Mouse (Mus musculus) forebrain, embryonic 14.5 days (tissue): Measurements from ENCODE around the gene Pithd1. TPM values are rescaled to one million over a fixed set of nuclear protein-coding genes. Genes with fewer than 3 reads are reported as not detected.

ENCODE experiments used
- ATAC-seq: fragments of 200-750 bp; cut with Nextera tagmentation; 2 replicates; pipeline ENCODE4 v1.8.0; 2017; ENCODE audit warnings: mild to moderate bottlenecking, moderate library complexity
- DNase-seq: peaks from one replicate; pipeline ENCODE4 v3.0.0-alpha.2; 2015; ENCODE audit warnings: low spot score
- H3K27ac ChIP-seq: fragments of 300-500 bp; sonication (generic); 2 replicates; pipeline ENCODE4 v1.5.1; 2014; ENCODE audit warnings: low read depth, mild to moderate bottlenecking, control low read depth, low read length, moderate library complexity
- H3K27me3 ChIP-seq: fragments of 300-500 bp; sonication (generic); replicated peaks from 2 replicates; pipeline ENCODE4 v1.6.1; 2014; ENCODE audit warnings: low read length, control low read depth, mixed read lengths; ENCODE audit not compliant: control insufficient read depth, insufficient read depth
- H3K36me3 ChIP-seq: fragments of 300-500 bp; sonication (generic); 2 replicates; pipeline ENCODE4 v1.6.1; 2014; ENCODE audit warnings: low read length, control low read depth; ENCODE audit not compliant: control insufficient read depth, insufficient read depth
- H3K4me1 ChIP-seq: fragments of 300-500 bp; sonication (generic); 2 replicates; pipeline ENCODE4 v1.6.1; 2014; ENCODE audit warnings: antibody characterized with exemption, low read length, control low read depth; ENCODE audit not compliant: control insufficient read depth, insufficient read depth
- H3K4me2 ChIP-seq: fragments of 300-500 bp; sonication (generic); 2 replicates; pipeline ENCODE4 v1.6.1; 2014; ENCODE audit warnings: mild to moderate bottlenecking, control low read depth, low read length
- H3K4me3 ChIP-seq: fragments of 300-500 bp; sonication (generic); 2 replicates; pipeline ENCODE4 v1.5.1; 2014; ENCODE audit warnings: low read depth, low read length, control low read depth
- H3K9ac ChIP-seq: fragments of 300-500 bp; sonication (generic); 2 replicates; pipeline ENCODE4 v1.6.1; 2014; ENCODE audit warnings: mild to moderate bottlenecking, low read length, control low read depth, moderate library complexity
- H3K9me3 ChIP-seq: fragments of 300-500 bp; sonication (generic); replicated peaks from 2 replicates; pipeline ENCODE4 v1.6.1; 2016; ENCODE audit warnings: low read length, control low read depth, mixed read lengths; ENCODE audit not compliant: control insufficient read depth
- WGBS: fragments of 180-500 bp; shearing (Covaris S2); extraction: QIAGEN DNeasy Blood & Tissue Kit; methylation state at CpG from one replicate; pipeline ENCODE4 v1.1.7; 2014; 5-methylcytosine and 5-hydroxymethylcytosine counted together
- polyA plus RNA-seq: library from polyadenylated mRNA; unstranded; fragments of >200 nt; fragmentation: Nextera tagmentation; extraction: Ambion mirVana; gene quantifications from 2 replicates; pipeline ENCODE4 v1.2.1, GENCODE M21; 2014

Pithd1 gene
- 56.1 and 58.0 TPM in 2 replicates for polyA plus RNA-seq

- H3K4me1 ChIP-seq, result peaks cover 9% of the 10 kb centered on the region
- peak; percentile 93 for ATAC-seq
- WGBS, result under 1% methylated on average over 72 of the region's 81 CpGs
- no peaks in the 10 kb centered on the region for H3K27me3 ChIP-seq
- peak within 1 kb of the TSS; percentile 82 for H3K27ac ChIP-seq
- peak within 1 kb of the TSS; percentile 94 for H3K9ac ChIP-seq
- no peaks in the 10 kb centered on the region for H3K9me3 ChIP-seq
- peak within 1 kb of the TSS; percentile 64 for H3K4me2 ChIP-seq
- peak; percentile 95 for DNase-seq
- H3K4me3 ChIP-seq, result peak within 1 kb of the TSS; percentile 94
- peaks cover 28% of the 10 kb centered on the region for H3K36me3 ChIP-seq
Measured at GRCm38 (mm10) chr4:135986943-135987710, at the start of gene Pithd1. TSS of gene Pithd1 (minus strand) at chr4:135987264.

GRCm38 (mm10) chr4:136035078-136035477 is 48.0 kb upstream of the Pithd1 start:
- no peak for ATAC-seq
- Histone ChIP-seq H3K36me3 (no peaks in the 10 kb centered on the region), H3K4me3 (no peak overlapping the region), H3K27me3 (no peaks in the 10 kb centered on the region), H3K4me2 (no peak overlapping the region), H3K27ac (no peak overlapping the region), H3K4me1 (peaks cover 3% of the 10 kb centered on the region; the same call in 1 of the 2 replicates), H3K9ac (no peak overlapping the region), H3K9me3 (no peaks in the 10 kb centered on the region)
- WGBS, result 82% methylated on average over 4 of the region's 4 CpGs
- no peak for DNase-seq

GRCm38 (mm10) chr4:136033231-136033630 is 46.2 kb upstream of the Pithd1 start:
- Histone ChIP-seq H3K9me3 (no peaks in the 10 kb centered on the region), H3K27ac (no peak overlapping the region), H3K27me3 (no peaks in the 10 kb centered on the region), H3K4me2 (no peak overlapping the region), H3K4me1 (peaks cover 3% of the 10 kb centered on the region; the same call in 1 of the 2 replicates), H3K4me3 (no peak overlapping the region), H3K9ac (no peak overlapping the region), H3K36me3 (no peaks in the 10 kb centered on the region)
- 93% methylated on average over 1 of the region's 1 CpGs for WGBS
- no peak for DNase-seq
- ATAC-seq, result no peak

- Histone ChIP-seq H3K27ac (no peak overlapping the region), H3K27me3 (no peaks in the 10 kb centered on the region), H3K4me3 (no peak overlapping the region), H3K9me3 (no peaks in the 10 kb centered on the region), H3K9ac (0 out of 2 replicates have a peak overlapping the region, but pooled peaks have one; percentile 21), H3K36me3 (no peaks in the 10 kb centered on the region), H3K4me1 (peaks cover 3% of the 10 kb centered on the region; the same call in 1 of the 2 replicates), H3K4me2 (no peak overlapping the region)
- ATAC-seq (no peak), DNase-seq (no peak)
- WGBS, result 4% methylated on average over 8 of the region's 8 CpGs
Measured at GRCm38 (mm10) chr4:136030968-136031909, 44.2 kb upstream of the Pithd1 start.

GRCm38 (mm10) chr4:136028689-136029088 is 41.6 kb upstream of the Pithd1 start:
- H3K9me3 ChIP-seq, result no peaks in the 10 kb centered on the region
- DNase-seq, result no peak
- H3K9ac ChIP-seq, result no peak overlapping the region
- 88% methylated on average over 5 of the region's 5 CpGs for WGBS
- H3K4me3 ChIP-seq, result no peak overlapping the region
- no peak for ATAC-seq
- H3K27me3 ChIP-seq, result no peaks in the 10 kb centered on the region
- no peak overlapping the region for H3K4me2 ChIP-seq
- no peaks in the 10 kb centered on the region for H3K36me3 ChIP-seq
- no peak overlapping the region for H3K27ac ChIP-seq
- peaks cover 3% of the 10 kb centered on the region; the same call in 1 of the 2 replicates for H3K4me1 ChIP-seq

- H3K9ac ChIP-seq, result no peak overlapping the region
- H3K9me3 ChIP-seq, result no peaks in the 10 kb centered on the region
- ATAC-seq, result no peak
- H3K27ac ChIP-seq, result no peak overlapping the region
- DNase-seq, result no peak
- H3K4me2 ChIP-seq, result no peak overlapping the region
- H3K36me3 ChIP-seq, result no peaks in the 10 kb centered on the region
- no peak overlapping the region for H3K4me3 ChIP-seq
- H3K4me1 ChIP-seq, result peaks cover 3% of the 10 kb centered on the region; the same call in 1 of the 2 replicates
- no peaks in the 10 kb centered on the region for H3K27me3 ChIP-seq
- 85% methylated on average over 19 of the region's 19 CpGs for WGBS
Measured at GRCm38 (mm10) chr4:136028132-136028564, 41.1 kb upstream of the Pithd1 start.

- Histone ChIP-seq H3K4me3 (no peak overlapping the region), H3K27me3 (no peaks in the 10 kb centered on the region), H3K36me3 (no peaks in the 10 kb centered on the region), H3K4me2 (no peak overlapping the region), H3K4me1 (peaks cover 3% of the 10 kb centered on the region; the same call in 1 of the 2 replicates), H3K9ac (no peak overlapping the region), H3K9me3 (no peaks in the 10 kb centered on the region), H3K27ac (no peak overlapping the region)
- 82% methylated on average over 8 of the region's 8 CpGs for WGBS
- ATAC-seq (no peak), DNase-seq (no peak)
Measured at GRCm38 (mm10) chr4:136027416-136028131, 40.5 kb upstream of the Pithd1 start.

GRCm38 (mm10) chr4:136025350-136025749 is 38.3 kb upstream of the Pithd1 start:
- WGBS, result 81% methylated on average over 1 of the region's 1 CpGs
- Histone ChIP-seq H3K27me3 (no peaks in the 10 kb centered on the region), H3K9ac (no peak overlapping the region), H3K36me3 (no peaks in the 10 kb centered on the region), H3K4me3 (no peak overlapping the region), H3K27ac (no peak overlapping the region), H3K9me3 (no peaks in the 10 kb centered on the region), H3K4me1 (peaks cover 2% of the 10 kb centered on the region), H3K4me2 (no peak overlapping the region)
- DNase-seq, result no peak
- ATAC-seq, result no peak
